Mouse (Mus musculus) E14TG2a.4 (cell line): ENCODE data around the gene Gm19684.
"Not testable (repeated sequence)": the region's sequence is repeated elsewhere in the genome, so short reads cannot be mapped to it uniquely, and the experiment has no call there.

ENCODE experiments used
- H3K27me3 ChIP-seq: 2 replicates; pipeline ENCODE4 v1.6.1; 2014; ENCODE audit warnings: low read length, control low read depth; ENCODE audit not compliant: insufficient read depth
- H3K36me3 ChIP-seq: 2 replicates; pipeline ENCODE4 v1.6.1; 2014; ENCODE audit warnings: low read length, control low read depth; ENCODE audit not compliant: insufficient read depth
- H3K4me1 ChIP-seq: replicated peaks from 2 replicates; pipeline ENCODE4 v1.6.1; 2014; ENCODE audit warnings: low read depth, low read length, control low read depth
- H3K4me3 ChIP-seq: replicated peaks from 2 replicates; pipeline ENCODE4 v1.5.1; 2014; ENCODE audit warnings: mild to moderate bottlenecking, low read length
- H3K9me3 ChIP-seq: 2 replicates; pipeline ENCODE4 v1.6.1; 2014; ENCODE audit warnings: low read length, control low read depth
- CTCF ChIP-seq: conservative IDR thresholded peaks from 2 replicates; pipeline ENCODE4 v1.5.1; 2014; ENCODE audit warnings: low read length
- NANOG ChIP-seq: IDR thresholded peaks from 2 replicates; pipeline ENCODE4 v1.6.1; 2014; ENCODE audit warnings: borderline replicate concordance, low read length, mixed read lengths
- POU5F1 ChIP-seq: IDR thresholded peaks from 2 replicates; pipeline ENCODE4 v1.6.1; 2014; ENCODE audit warnings: low read length, borderline replicate concordance

Gene Gm19684

GRCm38 (mm10) chr17:36169753-36170152 lies 48.3 kb downstream of the Gm19684 start:
- H3K4me3 ChIP-seq, result no peak overlapping the region
- peaks cover 3% of the 10 kb centered on the region for H3K27me3 ChIP-seq
- no peaks in the 10 kb centered on the region for H3K9me3 ChIP-seq
- TF ChIP-seq CTCF (no peak), POU5F1 (no peak), NANOG (no peak)
- no peaks in the 10 kb centered on the region for H3K4me1 ChIP-seq
- no peaks in the 10 kb centered on the region for H3K36me3 ChIP-seq

GRCm38 (mm10) chr17:36170287-36170814 lies 48.9 kb downstream of the Gm19684 start:
- Histone ChIP-seq H3K27me3 (peaks cover 3% of the 10 kb centered on the region), H3K9me3 (no peaks in the 10 kb centered on the region), H3K4me3 (no peak overlapping the region), H3K36me3 (no peaks in the 10 kb centered on the region), H3K4me1 (no peaks in the 10 kb centered on the region)
- TF ChIP-seq NANOG (no peak), POU5F1 (no peak), CTCF (no peak)

GRCm38 (mm10) chr17:36176132-36176531 lies 54.7 kb downstream of the Gm19684 start:
- H3K27me3 ChIP-seq, H3K4me3 ChIP-seq, H3K4me1 ChIP-seq, H3K36me3 ChIP-seq, H3K9me3 ChIP-seq: not testable (repeated sequence)

GRCm38 (mm10) chr17:36178938-36179337 lies 57.5 kb downstream of the Gm19684 start:
- H3K36me3 ChIP-seq, H3K27me3 ChIP-seq, H3K9me3 ChIP-seq, H3K4me3 ChIP-seq, H3K4me1 ChIP-seq: not testable (repeated sequence)
